8 mouse cellular contexts compared by ENCODE assay signal in the genomic region with DNA sequence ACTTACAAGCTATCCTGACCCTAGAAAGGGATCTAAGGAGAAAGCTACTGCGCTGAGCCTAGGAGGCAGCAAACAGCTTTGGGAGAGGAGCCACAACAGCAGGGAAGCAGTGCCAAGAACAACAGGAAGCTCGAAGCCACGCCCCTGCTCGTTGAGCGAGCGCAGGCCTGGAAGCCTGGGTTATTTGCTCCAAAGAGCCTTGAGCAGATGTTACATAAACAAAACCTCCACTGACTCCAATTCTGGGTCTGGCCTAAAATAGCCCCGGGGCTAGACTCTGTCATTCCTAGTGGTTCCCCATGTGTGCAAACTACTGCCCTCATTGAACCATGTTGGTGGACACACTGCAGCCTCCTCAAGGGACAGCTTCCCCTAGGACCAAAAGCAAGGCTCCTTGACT.
DNase-seq lines count a peak whose midpoint lies in the region; ATAC-seq lines count a peak whose summit lies in the region.

No protein-coding gene starts in this region.

- H3K4me2 ChIP-seq in embryonic facial prominence, embryonic 11.5 days (ENCODE audit: low read depth, low read length): peak overlapping the region; percentile 21
- H3K4me2 ChIP-seq in intestine, embryonic 16.5 days (ENCODE audit: low read depth, low read length): peak overlapping the region; percentile 7; the same call in 1 of the 2 replicates

- DNase-seq in adrenal gland, postnatal 10 days: peak; percentile 92
- DNase-seq in embryonic facial prominence, embryonic 11.5 days (ENCODE audit: low spot score): peak; percentile 85
- DNase-seq in gonadal fat pad, adult 2 months (ENCODE audit: low read depth): peak; percentile 45
- DNase-seq in left cerebral cortex, postnatal 10 days (ENCODE audit: extremely low spot score in 1 of 2, low spot score in 2 of 2): peak; percentile 36 to 90
- DNase-seq in right cerebral cortex, postnatal 36 days (ENCODE audit: low spot score in 2 of 2): peak; percentile 24 to 36

- ATAC-seq in embryonic facial prominence, embryonic 11.5 days (replicated peaks; ENCODE audit: insufficient number of reproducible peaks, low FRiP score, low TSS enrichment, low read depth): peak; percentile 46; the same call in 1 of the 2 replicates
- ATAC-seq in intestine, embryonic 16.5 days: peak; percentile 87
- ATAC-seq in megakaryocyte progenitor cell, adult 5-6 weeks (replicated peaks; ENCODE audit: poor library complexity): peak; percentile 64
- no peak for ATAC-seq in megakaryocyte, adult 5-6 weeks (ENCODE audit: poor library complexity, severe bottlenecking)

- H3K9ac ChIP-seq in embryonic facial prominence, embryonic 11.5 days (replicated peaks; ENCODE audit: low read length): peak overlapping the region; percentile 25
- H3K9ac ChIP-seq in intestine, embryonic 16.5 days (ENCODE audit: low read depth, low read length): peak overlapping the region; percentile 21; the same call in 1 of the 2 replicates

- WGBS in embryonic facial prominence, embryonic 11.5 days: 2% methylated on average over 7 of the region's 7 CpGs
- WGBS in intestine, embryonic 16.5 days: 2% methylated on average over 7 of the region's 7 CpGs

- intact Hi-C loops in left cerebral cortex, postnatal 10 days (cut with DNase I): loop anchor here (5.0 to 10.0 kb wide), 2 partner anchors 132 to 360 kb away; a partner anchor contains a TSS

- H3K36me3 ChIP-seq in embryonic facial prominence, embryonic 11.5 days (replicated peaks; ENCODE audit: control insufficient read depth, insufficient read depth, low read depth, low read length): no peaks in the 10 kb centered on the region
- H3K36me3 ChIP-seq in intestine, embryonic 16.5 days (ENCODE audit: control insufficient read depth, insufficient read depth, low read length): no peaks in the 10 kb centered on the region

- H3K27ac ChIP-seq in embryonic facial prominence, embryonic 11.5 days (replicated peaks; ENCODE audit: low read depth, low read length): peak overlapping the region; percentile 76
- peak overlapping the region; percentile 87 for H3K27ac ChIP-seq in intestine, embryonic 16.5 days (ENCODE audit: low read length)

- H3K27me3 ChIP-seq in embryonic facial prominence, embryonic 11.5 days (ENCODE audit: control insufficient read depth, insufficient read depth, low read length): no peaks in the 10 kb centered on the region
- H3K27me3 ChIP-seq in intestine, embryonic 16.5 days (replicated peaks; ENCODE audit: control insufficient read depth, insufficient read depth, low read length): no peaks in the 10 kb centered on the region

- no peak overlapping the region for H3K4me3 ChIP-seq in embryonic facial prominence, embryonic 11.5 days (ENCODE audit: low read depth, low read length)
- no peak overlapping the region for H3K4me3 ChIP-seq in intestine, embryonic 16.5 days (ENCODE audit: low read length)

- peaks cover 3% of the 10 kb centered on the region; the same call in 1 of the 2 replicates for H3K4me1 ChIP-seq in embryonic facial prominence, embryonic 11.5 days (ENCODE audit: control insufficient read depth, insufficient read depth, low read length)
- H3K4me1 ChIP-seq in intestine, embryonic 16.5 days (ENCODE audit: control insufficient read depth, insufficient read depth, low read length): peaks cover 18% of the 10 kb centered on the region

- H3K9me3 ChIP-seq in embryonic facial prominence, embryonic 11.5 days (replicated peaks; ENCODE audit: control insufficient read depth, low read length): no peaks in the 10 kb centered on the region
- no peaks in the 10 kb centered on the region for H3K9me3 ChIP-seq in intestine, embryonic 16.5 days (ENCODE audit: control insufficient read depth, low read length)

Comparison
In these comparisons a context has a peak if more than half of its experiments do, and no peak if none do; other contexts are left out.
1. DNase-seq: peak in every context shown above with its lines; median percentile 92 in adrenal gland, postnatal 10 days; 85 in embryonic facial prominence, embryonic 11.5 days; 63 in left cerebral cortex, postnatal 10 days; 45 in gonadal fat pad, adult 2 months; 30 in right cerebral cortex, postnatal 36 days.